Mouse (Mus musculus): ENCODE measurements at regions not wholly inside any gene's neighbourhood (a gene's known extent, or its start where the extent isn't known, plus 50 kb on each side); places are given as distances from the start of the nearest gene placed in this dataset.
A peak's percentile ranks its signal among the peaks of the same experiment; 100 is the strongest.

DNA sequence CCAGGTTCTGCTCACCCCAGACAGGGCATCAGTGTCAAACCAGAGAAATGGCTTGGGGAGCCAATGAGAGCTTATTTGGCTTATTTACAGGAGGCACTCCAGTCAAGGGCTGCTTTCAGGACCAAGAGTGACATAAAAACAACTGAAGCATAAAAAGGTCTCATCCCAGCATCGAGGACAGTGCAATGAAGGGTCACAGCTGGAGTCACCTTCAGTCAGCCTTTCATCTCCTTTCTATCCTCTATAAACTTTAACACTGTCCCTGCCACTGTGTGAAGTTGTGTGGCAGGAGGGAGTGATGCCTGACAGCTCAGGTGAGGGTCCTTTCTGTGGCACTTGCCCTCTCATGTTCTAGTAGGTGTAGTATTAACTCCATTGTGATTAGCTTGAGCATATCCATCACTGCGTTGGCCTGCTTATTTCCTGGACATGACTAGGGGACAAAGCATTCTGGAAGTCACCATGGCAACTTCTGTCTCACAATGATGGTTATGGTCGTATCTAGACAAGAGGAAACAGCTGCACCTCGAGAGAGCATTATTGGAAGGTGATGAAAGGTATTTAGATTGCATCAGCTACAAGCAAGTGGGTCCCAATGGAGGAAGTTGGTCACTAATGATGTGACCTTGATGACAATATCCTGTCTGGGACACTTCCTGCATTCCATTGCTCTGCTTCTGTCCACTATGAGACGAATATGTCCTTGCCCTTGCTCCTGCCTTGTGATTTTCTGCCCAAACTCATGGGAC lies 87.8 kb upstream of the Enpp6 start:
- no peak for DNase-seq (ENCODE audit: low read depth, low spot score)

DNA sequence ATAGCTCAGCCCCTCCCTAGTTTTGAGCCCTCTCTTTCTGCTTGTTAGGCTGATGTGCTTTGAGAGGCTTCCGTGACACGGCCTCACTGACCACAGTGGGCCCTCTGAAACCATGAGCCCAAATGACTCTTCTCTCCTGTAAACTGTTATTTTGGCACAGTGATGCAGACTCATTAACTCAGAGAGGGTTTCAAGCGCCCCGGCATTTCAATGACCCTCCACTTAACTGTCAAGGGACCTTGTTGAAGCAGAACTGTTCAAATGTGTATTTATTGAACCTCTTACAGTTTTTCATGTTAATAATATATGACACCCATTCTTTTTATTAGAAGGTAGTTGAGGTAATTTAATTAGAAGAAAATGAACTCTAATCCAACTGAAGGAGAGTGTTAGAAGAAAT lies 85.9 kb upstream of the Enpp6 start:
- no peak for DNase-seq (ENCODE audit: low read depth, low spot score)

DNA sequence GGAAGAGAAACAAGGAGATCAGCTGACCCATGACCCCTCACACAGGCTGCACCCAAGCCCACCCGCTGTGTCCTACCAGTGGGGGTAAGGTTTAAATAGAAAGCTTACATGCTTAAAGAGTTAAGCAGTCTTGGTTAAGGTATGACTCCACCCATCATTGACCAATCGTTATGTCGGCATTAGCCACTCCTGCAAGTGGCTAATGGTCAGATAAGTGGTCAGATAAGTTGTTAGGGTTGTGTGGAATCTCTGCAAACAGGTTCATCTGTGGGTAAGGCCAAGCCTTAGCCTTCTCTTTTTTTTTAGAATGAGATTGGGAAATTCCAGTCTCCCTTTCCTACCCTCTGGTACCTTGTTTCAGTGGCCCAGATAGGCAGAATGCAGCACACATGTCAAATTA lies 82.0 kb upstream of the Enpp6 start:
- DNase-seq (ENCODE audit: low read depth, low spot score), result no peak

DNA sequence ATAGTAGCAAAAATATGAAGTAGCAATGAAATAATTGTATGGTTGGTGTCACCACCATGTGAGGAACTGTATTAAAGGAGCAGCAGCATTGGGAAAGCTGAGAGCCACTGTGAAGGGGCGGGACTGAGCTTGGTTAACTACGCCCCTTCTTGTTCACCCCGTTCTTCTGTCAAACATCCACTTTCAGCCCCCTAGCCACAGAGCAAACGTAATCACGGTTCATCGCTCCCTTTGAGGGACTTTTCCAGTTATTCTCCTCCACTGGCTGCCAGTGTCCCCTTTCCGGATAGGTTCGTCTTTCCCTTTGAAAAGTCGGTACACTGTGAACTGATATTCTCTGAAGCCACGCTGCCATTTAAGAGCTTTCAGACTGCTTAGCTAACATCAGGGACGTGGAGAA lies 79.3 kb upstream of the Enpp6 start:
- no peak for DNase-seq (ENCODE audit: low read depth, low spot score)

DNA sequence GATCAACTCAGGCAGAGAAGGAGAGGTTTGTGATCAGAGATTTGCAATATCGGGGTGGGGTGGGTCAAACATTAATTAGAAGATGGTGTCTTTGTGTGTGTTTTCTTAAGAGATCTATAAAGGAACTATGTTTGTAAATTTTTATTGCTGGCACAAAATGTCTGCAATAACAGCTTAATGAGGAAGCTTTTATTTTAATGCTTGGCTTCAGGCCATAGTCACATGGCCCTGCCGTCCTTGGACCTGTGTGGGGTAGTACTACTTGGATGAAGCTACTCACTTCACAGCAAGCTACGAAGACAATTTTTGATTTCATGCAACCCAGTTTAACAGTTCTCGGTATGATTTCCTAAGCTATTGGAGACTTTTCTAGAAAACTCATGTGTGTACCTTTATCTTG lies 78.5 kb upstream of the Enpp6 start:
- no peak for DNase-seq (ENCODE audit: low read depth, low spot score)

DNA sequence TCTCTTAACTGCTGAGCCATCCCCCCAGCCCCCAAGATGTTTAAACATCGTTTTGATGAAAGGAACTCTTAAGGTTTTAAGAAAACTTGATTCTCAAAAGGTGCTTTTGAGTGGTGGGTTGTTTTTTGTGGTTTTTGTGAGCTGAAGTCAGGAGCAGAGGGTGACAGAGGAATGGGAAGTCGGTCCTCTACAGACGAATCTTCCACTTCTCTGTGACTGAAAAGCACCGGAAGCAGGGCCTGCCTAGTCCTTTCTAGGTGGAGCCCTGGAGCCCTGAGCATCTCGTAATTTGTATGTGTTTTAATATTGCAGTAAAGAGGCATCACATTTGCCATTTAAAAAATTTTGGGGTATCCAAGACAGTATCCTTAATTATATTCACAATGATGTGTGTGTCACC lies 72.7 kb upstream of the Enpp6 start:
- DNase-seq (ENCODE audit: low read depth, low spot score), result no peak

DNA sequence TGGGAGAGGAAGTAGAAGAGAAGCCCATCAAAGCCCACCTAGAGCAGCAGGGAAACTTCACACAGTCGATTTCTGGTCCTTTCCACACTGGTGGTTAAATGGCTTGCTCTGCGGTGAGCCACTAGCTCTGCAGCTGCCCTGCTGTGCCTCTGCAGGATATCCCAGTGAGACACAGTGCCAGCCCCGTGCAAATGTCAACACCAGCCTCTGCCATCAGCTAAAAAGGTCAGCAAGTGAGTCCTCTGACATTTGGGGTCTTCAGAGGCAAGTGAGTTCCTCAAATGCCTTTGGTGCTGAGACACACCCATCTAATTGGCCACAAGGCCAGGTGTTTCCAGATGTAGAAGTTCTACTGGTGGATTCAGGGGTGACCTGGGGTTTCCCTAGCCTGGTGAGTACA lies 66.6 kb upstream of the Enpp6 start:
- DNase-seq (ENCODE audit: low read depth, low spot score), result no peak

DNA sequence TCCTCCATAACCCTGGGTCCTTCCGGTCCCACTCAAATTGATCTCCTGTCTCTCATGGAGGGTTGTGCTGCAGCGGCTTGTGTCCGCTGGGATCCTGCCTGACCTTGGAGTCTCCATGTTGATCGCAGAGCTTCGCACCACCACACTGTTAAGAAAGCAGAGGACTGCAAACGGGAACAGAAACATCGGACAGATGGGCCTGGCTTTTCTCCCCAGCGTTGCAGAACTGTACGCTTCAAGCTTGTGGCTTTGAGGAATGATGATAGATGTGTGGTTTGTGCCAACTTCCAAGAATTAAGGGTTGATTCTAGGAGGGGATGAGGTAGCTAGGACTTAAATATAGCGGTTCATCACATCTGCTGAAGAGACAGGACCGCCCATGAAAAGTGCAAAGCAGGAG lies 65.6 kb upstream of the Enpp6 start:
- no peak for DNase-seq (ENCODE audit: low read depth, low spot score)

DNA sequence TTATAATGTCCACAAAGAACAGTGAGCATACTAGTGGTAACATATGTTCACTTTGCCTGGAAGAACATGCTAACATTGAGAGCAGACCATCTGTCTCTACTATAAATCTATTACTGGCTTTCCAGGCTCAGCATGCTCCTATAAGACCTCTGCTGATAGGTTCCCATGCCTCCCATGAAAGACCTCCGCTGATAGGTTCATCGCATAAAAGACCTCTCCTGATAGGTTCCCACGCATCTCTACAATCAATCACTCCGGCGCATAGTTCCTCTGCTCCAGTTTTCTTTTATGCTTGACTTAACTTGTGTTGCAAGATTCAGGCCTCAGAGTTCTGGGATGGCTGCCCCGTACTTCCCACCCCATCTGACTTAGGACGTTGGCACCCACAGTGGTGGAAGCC lies 65.1 kb upstream of the Enpp6 start:
- DNase-seq (ENCODE audit: low read depth, low spot score), result no peak

DNA sequence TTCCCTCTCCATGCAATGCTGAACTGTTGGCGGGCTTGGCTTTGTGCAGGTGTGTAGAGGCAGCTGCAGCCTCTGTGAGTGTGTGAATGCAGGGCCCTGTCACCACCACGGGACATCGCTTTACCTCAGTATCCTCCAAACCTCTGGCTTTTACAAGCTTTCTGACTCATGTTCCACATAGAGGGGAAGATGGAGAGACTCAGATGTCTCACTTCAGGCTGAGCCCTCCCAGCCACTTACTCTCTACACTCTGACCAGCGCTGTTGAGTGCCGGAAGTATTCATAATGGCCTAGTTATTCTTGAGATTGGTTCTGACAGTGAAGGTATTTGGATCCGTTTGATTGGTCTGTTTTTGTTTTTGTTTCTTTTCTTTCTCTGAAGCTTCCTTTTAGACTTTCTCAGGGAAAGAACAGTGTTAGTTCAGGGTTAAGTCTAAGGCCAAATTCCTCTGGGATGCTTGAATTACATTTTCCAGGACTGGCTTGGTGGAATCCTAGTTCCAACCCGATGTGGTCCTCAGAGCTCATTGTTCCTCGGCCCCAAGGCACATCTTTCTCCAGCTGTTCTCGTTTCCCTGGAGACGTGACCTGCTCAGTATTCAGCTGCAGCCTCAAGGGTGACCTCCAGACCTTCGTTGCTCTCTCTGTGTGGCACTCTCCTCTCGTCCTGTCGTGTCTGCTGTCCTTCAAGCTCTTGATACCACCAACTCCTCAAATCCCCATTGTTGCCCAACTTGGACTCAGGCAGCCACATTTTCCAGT lies 61.7 kb upstream of the Enpp6 start:
- no peak for DNase-seq (ENCODE audit: low read depth, low spot score)

DNA sequence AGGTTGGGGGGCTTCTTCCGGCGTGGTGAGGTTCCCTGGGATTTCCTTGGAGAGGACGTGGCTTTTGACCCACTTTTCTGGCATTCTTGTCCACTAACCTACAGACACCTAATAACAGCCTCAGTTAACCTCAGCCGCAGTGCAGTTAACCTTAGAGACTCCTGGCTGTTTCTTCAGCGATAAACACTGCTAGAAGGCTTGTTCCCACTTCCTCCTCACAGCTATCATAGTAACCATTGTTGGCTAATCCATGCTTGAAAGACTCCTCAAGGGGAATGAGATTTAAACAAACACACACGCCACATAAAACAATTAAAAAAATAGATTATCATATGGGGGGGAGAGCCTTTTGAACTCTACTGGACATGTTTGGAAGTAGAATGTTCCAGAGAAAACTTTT lies 58.0 kb upstream of the Enpp6 start:
- DNase-seq (ENCODE audit: low read depth, low spot score), result no peak

DNA sequence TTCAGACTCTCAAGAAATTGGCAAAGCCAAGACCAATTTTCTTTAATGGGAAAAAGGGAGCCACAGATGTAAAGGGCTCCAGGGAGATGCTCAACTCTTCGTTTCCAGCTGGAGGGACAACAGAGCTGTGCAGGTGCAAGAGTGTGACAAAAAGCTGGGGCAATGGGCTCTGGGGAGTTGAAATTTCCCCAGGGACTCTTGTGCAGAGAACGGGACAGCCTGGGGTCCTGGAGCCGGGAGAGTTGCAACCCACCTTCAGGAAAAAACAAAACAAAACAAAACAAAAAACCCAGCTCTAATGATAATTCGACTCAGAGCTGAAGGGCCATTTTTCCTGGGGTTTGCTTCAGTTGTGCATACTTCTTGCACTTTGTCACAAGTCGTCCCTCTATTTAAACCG lies 57.0 kb upstream of the Enpp6 start:
- DNase-seq (ENCODE audit: low read depth, low spot score), result no peak

DNA sequence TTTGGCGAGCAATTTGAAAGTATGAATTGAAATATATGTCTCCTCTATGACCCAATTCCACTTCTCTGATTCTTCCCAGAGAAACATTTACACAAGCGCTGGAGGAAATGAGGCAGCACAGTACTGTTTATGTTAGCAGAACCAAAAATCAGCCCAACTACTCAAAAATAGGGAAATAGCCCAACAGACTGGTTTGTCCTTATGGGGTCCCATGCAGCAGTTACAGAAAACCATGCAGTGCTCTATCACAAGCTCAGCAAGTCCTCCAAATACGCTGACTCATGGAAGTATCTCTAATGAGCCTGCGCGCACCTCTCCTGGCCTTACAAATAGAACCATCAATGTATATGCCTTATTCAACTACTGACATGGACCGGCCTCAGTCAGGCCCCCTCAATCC lies 55.4 kb upstream of the Enpp6 start:
- no peak for DNase-seq (ENCODE audit: low read depth, low spot score)

DNA sequence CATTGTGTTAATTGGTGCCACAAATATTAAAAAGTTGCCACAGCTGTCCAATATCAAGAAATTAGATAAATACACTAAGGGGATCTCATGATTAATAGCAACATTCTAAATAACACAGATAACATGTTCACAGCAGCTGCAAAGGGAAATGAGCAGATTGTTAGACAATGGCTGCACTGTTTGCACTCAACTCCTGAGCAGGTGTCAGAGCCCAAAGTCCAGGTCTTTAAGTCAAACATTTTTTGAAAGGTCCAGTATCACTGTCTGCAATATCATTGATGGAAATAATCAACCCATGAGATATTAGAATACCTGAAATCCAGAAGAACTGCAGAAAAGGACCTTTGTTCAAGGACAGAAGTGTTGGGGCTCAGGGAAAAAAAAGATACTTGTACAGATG lies 53.4 kb upstream of the Enpp6 start:
- DNase-seq (ENCODE audit: low read depth, low spot score), result no peak

DNA sequence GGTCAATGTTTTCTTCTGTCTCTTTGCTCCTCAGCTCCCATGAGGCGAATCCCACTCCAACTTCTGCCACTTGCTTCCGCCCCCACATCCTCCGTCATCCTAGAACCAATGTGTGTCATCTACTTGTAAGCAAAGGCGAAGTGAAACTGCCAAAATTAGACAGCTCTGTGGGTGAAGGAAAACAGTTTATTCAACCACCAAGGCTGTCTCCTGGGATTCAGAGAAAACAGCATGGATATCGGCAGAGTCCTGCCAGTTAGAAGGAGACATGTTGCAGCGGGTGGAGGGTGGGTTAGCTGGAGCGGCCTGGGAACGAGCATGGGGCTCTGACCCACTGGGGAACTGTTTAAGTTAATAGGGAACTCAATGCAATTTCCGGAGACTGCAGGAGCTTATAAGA lies 52.4 kb upstream of the Enpp6 start:
- DNase-seq (ENCODE audit: low read depth, low spot score), result no peak

DNA sequence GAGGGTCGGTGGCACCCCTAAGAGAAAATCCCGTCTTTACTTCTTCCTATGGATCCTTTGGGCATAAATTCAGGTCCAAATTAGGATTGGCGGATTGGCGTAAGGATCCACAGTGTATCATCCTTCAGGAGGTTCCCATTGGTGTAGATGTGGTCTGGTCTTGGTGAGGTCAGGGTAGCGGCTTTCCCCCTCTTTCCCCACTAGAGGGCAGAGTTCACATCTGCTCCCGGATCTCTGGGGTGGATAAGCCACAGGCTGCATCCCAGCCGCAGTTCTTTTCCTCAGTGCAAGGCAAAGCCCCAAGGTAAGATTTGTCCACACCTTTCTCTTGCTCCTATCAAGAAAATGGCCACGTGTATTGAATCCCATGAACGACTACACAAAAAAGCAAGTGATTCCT lies 51.8 kb upstream of the Enpp6 start:
- peak; percentile 85 for DNase-seq (ENCODE audit: low read depth, low spot score)

DNA sequence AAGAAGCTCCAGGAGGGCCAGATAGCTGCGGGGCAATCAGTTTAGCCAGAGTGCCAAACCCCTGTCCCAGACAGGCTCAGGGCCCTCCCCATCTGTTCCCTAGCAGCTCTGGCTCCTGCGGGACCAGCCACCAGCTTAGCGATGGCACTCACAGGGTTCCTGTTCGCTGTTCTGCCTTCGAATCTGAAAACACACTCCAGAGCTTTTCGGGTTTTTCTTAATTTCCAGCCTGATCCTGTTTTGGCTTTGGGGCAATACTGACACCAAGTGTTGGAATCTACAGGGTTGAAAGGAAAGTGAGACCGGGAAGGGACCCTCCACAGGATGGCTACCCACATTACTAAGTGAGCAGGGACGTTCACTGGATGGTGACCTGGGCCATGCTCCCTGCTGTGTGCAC lies 50.6 kb upstream of the Enpp6 start:
- no peak for DNase-seq (ENCODE audit: low read depth, low spot score)

All from ES-CJ7 (cell line).